Mouse (Mus musculus) cerebellum, adult 8-10 months (tissue): Measurements from ENCODE around the gene Meis2.

Experiments
- DNase-seq: peaks from one replicate; pipeline ENCODE4 v3.0.0; 2022

Gene Meis2

DNA sequence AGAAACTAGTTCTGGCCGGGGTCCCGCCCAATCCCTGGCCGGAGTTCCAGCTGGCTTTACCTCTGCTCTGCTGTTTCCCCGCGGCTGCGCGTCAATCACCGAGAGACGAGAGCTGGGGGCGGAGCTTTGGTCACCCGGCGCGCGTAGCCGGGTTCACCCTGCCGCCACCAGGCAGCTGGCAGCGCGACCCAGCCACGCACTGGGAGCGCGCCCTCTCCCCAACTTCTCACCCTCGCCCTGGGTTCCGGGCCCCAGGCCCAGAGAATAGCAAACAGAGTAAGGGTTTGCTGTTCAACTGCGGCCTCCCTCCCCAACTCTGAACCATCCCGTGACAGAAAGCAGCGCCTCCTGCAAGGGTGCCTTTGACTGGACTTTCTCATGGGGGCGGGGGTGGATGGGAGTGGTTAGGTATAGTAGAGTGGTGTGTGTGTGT is 1.4 kb upstream of the Meis2 start:
- no peak for DNase-seq

- DNase-seq: no peak
Measured at GRCm38 (mm10) chr2:116066057-116066941, 660 bp upstream of the Meis2 start.

DNA sequence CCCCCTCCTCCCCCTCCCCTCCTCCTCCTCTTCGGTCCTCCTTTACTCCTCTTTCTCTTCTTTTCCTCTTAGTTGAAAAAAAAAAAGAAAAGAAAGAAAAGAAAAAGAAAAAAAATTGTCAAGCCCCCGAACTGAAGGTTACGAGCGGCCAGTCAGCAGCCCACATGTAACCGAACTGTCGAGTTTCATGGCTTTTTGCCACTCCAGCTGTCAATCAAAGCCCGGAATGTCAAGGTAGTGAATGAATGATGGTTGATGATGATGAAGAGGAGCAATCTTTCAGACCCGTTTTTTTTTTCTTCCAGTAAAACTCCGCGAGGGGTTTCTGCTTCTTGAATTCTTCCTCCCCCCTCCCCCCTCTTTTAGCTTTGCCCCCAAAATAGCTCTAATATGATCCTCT is 582 bp downstream of the Meis2 start:
- no peak for DNase-seq

- no peak for DNase-seq
Measured at GRCm38 (mm10) chr2:116064521-116064920, 1.1 kb downstream of the Meis2 start.

DNA sequence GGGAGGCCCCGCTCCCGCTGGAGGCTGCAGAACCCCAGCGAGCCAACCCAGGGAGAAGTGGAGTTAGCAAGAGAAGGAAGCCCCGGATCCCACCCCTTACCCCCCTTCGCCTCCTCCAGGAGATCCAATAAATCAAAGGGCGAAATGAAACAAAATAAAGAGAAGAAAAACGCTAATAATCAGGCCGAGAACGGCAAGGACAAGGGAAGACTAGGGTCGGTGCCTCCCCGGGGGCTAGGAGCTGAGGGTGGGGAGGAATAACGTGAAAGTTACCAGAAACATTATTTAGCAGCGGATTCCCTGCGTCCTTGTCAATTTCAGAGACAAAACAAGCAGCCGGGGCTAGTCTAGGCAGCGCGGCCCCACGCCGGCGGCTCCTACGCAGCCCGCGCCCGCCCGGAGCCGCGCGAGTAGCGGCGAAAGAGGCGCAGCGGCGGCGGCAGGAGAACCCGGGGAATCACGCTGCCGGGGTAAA is 1.8 kb downstream of the Meis2 start:
- DNase-seq: no peak

DNA sequence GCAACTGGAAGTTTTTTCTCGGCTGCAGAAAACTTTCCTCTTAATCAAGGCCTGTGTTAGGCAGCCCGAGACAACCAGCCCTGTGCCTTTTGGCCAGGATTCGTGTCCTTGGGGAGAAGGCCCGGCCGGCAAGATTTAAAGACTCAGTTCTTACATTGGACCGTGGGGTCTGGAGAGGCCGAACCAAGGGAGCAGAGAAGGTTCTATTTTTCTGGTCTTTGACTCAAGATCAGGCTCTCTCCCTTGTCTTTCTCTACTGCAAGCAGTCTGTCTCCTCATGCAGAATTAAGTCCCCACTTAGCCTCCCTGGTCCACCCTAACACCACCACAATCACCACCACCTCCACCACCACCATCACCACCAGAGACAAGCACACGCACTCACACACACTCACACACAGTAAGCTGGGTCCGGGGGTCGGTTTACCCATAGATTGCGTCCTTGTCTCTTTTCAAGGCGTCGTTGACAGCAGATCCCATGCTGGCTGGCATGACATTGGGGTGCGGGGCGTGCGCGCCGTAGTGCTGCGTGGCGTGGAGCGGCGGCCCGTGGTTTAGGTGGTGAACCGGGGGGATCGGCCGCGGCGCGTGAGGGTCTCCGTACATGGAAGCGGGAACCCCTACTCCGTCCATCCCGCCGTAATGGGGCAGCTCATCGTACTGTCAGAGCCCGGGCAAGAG is 2.7 kb downstream of the Meis2 start:
- DNase-seq: no peak

DNA sequence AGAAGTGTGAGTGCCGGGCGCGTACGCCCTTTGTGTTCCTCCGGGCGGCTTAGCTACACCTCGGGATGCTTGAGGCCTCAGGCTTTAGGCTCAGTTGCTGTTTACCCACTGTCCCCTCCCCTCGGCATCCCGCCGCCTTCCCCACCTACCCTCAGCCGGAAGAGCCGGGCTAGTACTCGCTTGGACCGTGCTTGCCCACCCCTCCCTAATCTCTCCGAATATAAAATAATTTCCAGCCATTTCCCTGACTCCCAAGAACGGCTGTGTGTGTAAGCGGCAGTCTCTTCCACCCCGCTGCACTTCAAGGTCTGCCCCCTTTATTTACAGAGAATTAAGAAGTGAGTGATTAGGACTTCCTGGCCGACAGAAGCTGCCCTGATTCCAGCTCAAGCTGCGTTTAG is 3.4 kb downstream of the Meis2 start:
- no peak for DNase-seq

DNA sequence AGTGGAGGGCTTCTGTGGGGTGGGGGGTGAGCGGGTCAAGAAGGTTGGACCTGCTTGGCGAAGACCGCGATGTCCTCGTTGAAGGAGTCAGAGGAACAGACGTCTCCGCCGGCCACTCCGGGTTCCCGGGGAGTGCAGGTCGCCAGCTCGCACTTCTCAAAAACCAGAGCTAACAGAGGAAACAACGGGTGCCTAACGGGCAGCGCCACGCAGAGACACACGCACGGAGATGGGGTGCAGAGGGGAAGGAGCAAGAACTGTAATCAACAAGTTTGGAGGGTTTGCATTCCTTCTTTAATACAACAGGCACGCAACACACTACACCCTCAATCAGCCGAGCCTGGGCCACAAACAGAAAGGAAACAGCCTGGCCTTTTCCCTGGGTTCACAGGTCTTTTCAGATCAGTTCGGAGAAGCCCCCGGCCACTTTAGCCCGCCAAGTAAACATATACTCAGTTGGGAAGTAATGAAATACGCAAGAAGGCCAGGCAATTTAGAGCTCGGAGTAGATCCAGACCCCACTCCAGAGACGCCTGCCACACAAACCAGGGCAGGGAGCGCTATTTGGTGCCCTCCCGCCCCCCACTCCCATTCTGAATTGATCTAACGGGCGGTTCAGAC is 4.1 kb downstream of the Meis2 start:
- no peak for DNase-seq

- no peak for DNase-seq
Measured at GRCm38 (mm10) chr2:116060701-116061400, 4.8 kb downstream of the Meis2 start.

- DNase-seq: no peak
Measured at GRCm38 (mm10) chr2:116060210-116060609, 5.4 kb downstream of the Meis2 start.

DNA sequence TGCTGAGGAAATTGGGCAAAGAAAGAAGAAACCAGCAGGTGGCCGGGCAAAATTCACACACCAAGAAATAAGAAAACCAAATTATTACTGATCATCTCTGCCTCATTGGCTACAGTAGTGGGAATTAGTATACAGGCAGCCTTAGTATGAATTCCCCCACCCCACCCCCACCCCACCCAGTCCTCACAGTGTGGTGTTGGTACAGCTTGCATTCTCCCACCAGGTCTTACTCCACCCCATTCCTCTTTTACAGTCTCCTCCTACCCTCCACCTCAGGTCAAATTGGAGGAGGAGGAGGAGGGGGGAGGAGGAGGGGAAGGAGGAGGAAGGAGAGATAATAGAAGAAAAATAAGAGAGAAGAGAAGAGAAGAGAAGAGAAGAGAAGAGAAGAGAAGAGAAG is 6.0 kb downstream of the Meis2 start:
- DNase-seq: no peak

DNA sequence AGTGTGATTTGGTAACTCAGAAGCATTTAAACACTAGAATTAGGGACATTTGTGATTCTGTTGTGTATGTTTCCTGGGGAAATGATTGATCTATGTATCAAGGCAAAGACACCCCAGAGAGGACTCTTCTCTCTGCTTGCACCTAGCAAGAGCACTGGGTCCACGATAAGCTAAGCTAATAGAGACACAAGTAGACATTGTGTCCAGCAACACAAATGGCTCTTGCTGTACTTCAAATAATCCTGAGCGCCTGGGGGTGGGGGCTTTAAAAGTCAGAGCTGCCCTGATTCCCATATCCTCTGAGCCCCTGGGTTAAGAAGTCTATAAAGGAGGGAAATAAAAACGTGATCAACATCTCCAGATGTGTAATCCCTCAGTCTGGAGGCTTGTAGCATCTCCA is 6.6 kb downstream of the Meis2 start:
- DNase-seq: no peak

GRCm38 (mm10) chr2:116058511-116058910 is 7.1 kb downstream of the Meis2 start:
- DNase-seq: no peak

DNA sequence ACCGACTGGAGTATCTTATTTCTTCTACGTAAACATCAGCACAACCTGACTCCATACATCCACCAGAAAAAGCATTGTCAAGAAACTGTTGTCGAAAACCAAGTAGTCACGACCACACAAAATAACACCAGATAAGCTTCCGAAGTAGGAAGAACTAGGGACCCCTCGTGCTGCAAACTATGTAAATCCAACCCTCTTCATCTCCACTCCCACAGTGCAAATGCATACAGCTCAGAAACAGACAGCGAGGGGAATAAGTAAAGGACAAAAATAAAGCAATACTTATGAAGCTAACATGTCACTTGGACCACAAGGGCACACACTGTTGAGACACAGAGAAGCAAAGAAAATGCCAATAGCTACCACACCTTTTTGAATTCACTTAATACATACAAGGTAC is 8.8 kb downstream of the Meis2 start:
- no peak for DNase-seq

- DNase-seq: no peak
Measured at GRCm38 (mm10) chr2:116055686-116056620, 9.7 kb downstream of the Meis2 start.

DNA sequence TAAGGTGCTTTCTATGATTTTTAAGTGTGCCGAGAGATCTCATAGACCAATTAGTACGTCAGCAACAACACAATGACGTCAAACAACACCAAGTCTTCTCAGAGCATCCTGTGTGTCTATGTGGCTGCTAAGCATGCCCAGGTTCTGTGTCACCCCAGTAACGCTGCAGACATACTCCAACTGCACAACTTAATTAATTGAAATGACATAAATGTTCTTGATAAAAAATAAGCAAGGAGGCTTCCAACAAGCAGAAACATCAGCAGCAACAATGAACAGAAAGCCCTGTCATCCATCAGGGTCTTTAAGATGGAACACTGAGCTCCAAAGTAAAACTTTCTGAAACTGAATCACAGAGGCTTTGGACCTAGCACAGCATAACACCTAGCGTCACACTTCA is 11.7 kb downstream of the Meis2 start:
- DNase-seq: no peak

DNA sequence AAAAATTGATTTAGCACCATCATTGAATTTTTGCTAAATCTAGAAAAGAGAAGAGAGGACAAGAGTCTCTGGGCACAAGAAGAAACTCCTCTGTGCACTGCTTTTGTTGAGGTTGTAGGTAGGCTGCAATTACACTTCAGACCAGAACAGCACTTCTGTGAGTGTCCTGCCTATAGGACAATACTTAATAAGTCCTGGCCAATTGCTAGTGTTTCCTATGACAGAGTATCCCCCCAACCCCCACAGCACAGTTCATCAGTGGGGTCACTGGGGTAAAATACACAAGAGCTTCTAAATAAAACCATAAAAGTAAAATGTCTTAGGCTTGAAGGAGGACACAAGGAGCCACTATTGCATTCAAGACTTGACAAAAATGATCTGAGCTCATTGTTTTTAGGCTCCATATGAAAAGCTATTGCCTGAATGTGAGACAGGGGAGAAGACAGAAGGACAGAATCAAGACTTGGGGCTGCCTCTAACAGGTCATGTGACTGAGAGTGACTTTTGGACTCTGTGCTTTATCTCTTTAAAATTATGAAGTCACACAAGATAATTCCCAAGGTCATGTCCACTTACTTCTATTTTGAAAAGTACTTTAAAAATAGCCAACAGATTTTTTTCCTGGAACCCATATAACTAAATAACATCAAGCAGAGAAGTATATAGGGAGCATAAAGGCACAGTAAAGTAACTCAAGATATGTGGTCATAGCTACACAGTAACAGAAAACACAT is 12.8 kb downstream of the Meis2 start:
- no peak for DNase-seq

GRCm38 (mm10) chr2:116051906-116052614 is 13.6 kb downstream of the Meis2 start:
- no peak for DNase-seq

DNA sequence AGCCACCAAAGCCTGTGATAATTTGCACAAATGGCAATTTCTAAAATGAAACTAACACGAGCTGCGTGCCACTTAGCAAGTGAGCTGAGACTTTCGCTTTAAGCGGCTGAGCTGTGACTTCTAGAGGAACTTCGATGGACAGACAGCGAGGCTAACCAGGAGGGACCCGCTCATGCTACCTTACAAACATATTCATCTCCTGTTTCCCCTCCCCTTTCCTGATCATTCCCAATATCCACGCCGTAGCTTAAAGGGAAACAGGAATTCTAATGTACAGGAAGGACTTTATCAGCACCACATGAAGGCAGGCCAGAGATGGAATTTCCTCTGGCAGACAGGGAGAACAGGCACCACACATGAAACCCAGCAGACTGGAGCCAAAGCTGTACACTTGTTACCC is 15.9 kb downstream of the Meis2 start:
- no peak for DNase-seq

DNA sequence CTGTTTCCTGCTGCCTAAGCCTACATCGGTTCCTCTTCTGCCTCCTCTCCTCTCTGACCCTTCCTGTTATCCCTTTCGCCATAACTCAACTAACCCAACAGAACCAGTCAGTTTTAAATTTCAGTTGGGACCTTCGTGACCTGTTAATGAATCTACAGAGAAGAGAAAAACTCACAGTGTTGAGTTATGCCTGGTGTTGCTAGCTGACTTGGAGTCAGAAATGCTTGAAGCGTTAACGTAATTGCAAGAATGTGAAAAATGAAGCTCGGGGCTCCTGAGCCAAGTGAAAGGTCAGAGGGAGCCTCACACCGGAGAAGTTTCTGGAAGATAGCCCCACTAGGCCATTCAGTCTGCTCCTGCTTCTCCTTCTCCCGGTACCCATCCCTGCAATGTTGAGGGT is 18.3 kb downstream of the Meis2 start:
- DNase-seq: no peak

GRCm38 (mm10) chr2:116045048-116045447 is 20.6 kb downstream of the Meis2 start:
- DNase-seq: no peak
